Mouse (Mus musculus) spleen, adult 2 months (tissue): ENCODE data around the gene Dnajc17. TPM values are rescaled to one million over a fixed set of nuclear protein-coding genes. Genes with fewer than 3 reads are reported as not detected.

ENCODE experiments used
- DNase-seq, 2 experiments: peaks; one replicate each; pipeline versions ENCODE4 v3.0.0 to v3.0.0-alpha.2; 2012 to 2021; ENCODE audit warnings: low spot score in 2 of 2, low read depth in 1 of 2
- H3K27ac ChIP-seq: fragments of 200-500 bp; 2 replicates; pipeline ENCODE4 v1.5.1; 2012; ENCODE audit warnings: low read length, inconsistent platforms; ENCODE audit not compliant: insufficient read depth
- H3K27me3 ChIP-seq: fragments of 200-500 bp; 2 replicates; pipeline ENCODE4 v1.6.1; 2012; ENCODE audit warnings: mild to moderate bottlenecking, moderate library complexity, low read length, inconsistent platforms; ENCODE audit not compliant: control insufficient read depth, insufficient read depth
- H3K36me3 ChIP-seq: fragments of 200-500 bp; 2 replicates; pipeline ENCODE4 v1.6.1; 2012; ENCODE audit warnings: mild to moderate bottlenecking, low read length, inconsistent platforms; ENCODE audit not compliant: control insufficient read depth, insufficient read depth
- H3K4me1 ChIP-seq: fragments of 200-500 bp; 2 replicates; pipeline ENCODE4 v1.6.1; 2011; ENCODE audit warnings: inconsistent platforms; ENCODE audit not compliant: control insufficient read depth, insufficient read depth, insufficient read length
- H3K4me3 ChIP-seq: fragments of 200-500 bp; 2 replicates; pipeline ENCODE4 v1.5.1; 2011; ENCODE audit warnings: mild to moderate bottlenecking, inconsistent platforms; ENCODE audit not compliant: insufficient read depth, insufficient read length; ENCODE audit errors: extremely low read depth
- CTCF ChIP-seq: fragments of 200-500 bp; IDR thresholded peaks from 2 replicates; pipeline ENCODE4 v1.5.1; 2011; ENCODE audit warnings: mild to moderate bottlenecking, inconsistent platforms; ENCODE audit not compliant: insufficient read depth, insufficient read length, insufficient replicate concordance; ENCODE audit errors: extremely low read depth
- POLR2A ChIP-seq: fragments of 200-500 bp; IDR thresholded peaks from 2 replicates; pipeline ENCODE4 v1.6.1; 2011; ENCODE audit warnings: low read depth, low read length, inconsistent platforms
- WGBS: fragments of 180-500 bp; shearing (Covaris S2); methylation state at CpG from one replicate; pipeline ENCODE4 v1.1.7; 2018; 5-methylcytosine and 5-hydroxymethylcytosine counted together
- polyA plus RNA-seq: library from polyadenylated mRNA; depleted of rRNA; stranded (reverse); fragments of >200 nt; gene quantifications from 2 replicates; pipeline ENCODE4 v1.2.3, GENCODE M21; 2012

Dnajc17 gene
- polyA plus RNA-seq, 1 experiment, result 2.9 TPM

DNA sequence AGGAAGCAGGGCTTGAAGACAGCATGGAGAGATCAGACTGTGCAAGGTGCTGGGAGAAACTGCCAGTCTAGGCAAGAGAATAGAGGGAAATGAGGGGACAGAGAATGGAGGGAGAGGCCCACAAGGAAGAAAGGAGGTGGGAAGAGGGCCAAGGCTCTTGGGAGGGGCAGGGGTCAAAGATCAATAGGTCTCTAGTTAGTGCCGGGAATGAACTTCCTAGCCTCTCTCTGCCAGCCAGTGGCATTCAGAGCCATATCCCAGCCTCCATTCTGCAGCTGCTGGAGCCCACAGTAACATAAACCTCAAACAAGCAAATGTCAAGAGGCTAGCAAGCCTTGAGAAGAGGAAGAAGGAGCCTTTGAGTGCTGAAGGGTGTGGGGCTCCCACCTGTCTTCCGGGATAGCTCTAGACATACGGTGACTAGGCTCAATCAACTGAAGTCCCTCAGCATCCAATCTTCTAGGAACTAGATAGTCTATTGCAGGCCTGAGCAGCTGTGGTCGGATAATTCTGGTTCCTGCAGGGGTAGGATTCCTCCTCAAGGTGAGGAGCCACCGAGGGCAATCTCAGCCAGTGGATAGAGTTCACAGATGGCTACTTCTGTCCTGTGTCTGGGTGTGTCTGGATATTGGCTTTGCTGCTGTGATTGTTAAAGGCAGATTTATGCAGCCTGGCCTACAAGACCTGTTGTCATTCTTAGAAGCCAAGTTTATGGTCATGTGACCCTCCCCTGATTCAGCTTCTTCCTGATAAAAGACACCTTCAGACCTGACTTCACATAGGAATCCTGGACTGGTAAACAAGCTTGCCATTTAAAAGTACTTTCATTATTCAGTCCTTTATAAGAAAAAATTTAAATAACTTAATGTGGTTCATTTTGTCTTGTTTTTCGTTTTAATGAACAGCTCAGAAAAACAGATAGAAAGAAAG is 21.4 kb upstream of the Dnajc17 start, which contains the start of gene Ppp1r14d:
TSS of gene Ppp1r14d (minus strand) at position 132 of the 930 bp plus-strand sequence.
- no peak for DNase-seq
- Histone ChIP-seq H3K27ac (no peak within 1 kb of the TSS), H3K4me3 (no peak within 1 kb of the TSS), H3K4me1 (no peaks in the 10 kb centered on the region), H3K36me3 (no peaks in the 10 kb centered on the region), H3K27me3 (no peaks in the 10 kb centered on the region)
- 70% methylated on average over 6 of the region's 6 CpGs for WGBS
- TF ChIP-seq POLR2A (no peak), CTCF (no peak)

DNA sequence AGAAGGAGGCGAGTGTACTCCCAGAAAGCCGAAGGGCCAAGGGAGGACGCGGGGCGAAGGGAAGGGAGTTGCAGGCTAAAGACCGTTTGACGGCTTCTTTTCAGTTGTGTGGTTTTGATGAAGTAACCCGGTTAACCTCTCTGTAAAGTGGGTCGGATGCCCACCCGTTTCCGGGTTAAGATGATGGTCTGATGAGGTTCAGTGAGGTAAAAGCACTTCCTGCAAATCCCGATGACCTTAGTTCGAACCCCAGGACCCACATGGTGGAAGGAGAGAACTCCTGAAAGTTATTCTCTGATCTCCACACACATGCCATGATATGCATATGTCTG is 547 bp upstream of the Dnajc17 start:
- Histone ChIP-seq H3K36me3 (peaks cover 7% of the 10 kb centered on the region), H3K27me3 (no peaks in the 10 kb centered on the region), H3K4me3 (peak overlapping the region; percentile 89), H3K27ac (peak overlapping the region; percentile 34; the same call in 1 of the 2 replicates), H3K4me1 (peaks cover 5% of the 10 kb centered on the region; the same call in 1 of the 2 replicates)
- no peak for DNase-seq
- under 1% methylated on average over 13 of the region's 13 CpGs for WGBS
- TF ChIP-seq POLR2A (no peak), CTCF (no peak)

GRCm38 (mm10) chr2:119207961-119208343 is 643 bp downstream of the Dnajc17 start:
- H3K27me3 ChIP-seq, result no peaks in the 10 kb centered on the region
- no peak for DNase-seq
- WGBS, result 20% methylated on average over 6 of the region's 6 CpGs

DNA sequence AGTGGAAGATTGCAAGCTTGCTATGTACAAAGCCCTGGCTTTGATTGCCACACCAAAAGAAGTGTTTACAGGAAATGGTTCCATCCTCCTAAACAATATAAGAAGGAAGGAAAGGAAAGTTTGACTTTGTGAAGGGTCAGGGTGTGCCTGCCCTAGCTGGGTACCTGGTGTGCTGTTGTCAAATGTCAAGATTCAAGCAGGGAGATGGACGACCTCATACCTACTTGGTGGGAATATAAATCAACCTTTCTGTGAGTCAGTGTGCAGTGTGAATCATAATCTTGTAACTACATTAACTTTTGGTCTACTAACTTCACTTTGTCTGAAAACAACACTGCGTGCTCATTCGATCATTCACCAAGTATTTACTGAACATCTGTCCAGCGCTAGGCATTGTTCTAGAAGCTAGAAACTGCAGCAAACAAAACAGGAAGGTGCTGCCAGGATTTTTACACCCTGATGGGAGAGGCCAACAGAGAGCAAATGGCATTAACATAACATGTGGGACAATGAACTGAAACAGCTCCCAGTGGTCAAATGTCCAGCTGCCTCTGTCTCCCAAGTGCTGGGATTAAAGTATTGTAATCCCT is 4.6 kb downstream of the Dnajc17 start:
- WGBS, result 89% methylated on average over 4 of the region's 4 CpGs
- no peak overlapping the region for H3K4me3 ChIP-seq
- H3K27ac ChIP-seq, result no peak overlapping the region
- DNase-seq, result no peak
- 0 out of 2 replicates have a peak, but pooled peaks cover 3% of the 10 kb centered on the region for H3K4me1 ChIP-seq
- no peaks in the 10 kb centered on the region for H3K27me3 ChIP-seq
- TF ChIP-seq POLR2A, result no peak
- no peaks in the 10 kb centered on the region for H3K36me3 ChIP-seq

More at GRCm38 (mm10) chr2:119207961-119208343, 643 bp downstream of the Dnajc17 start:
- H3K36me3 ChIP-seq, result peaks cover 7% of the 10 kb centered on the region
- H3K27ac ChIP-seq, result peak overlapping the region; percentile 88
- TF ChIP-seq POLR2A (no peak), CTCF (no peak)
- H3K4me1 ChIP-seq, result peaks cover 5% of the 10 kb centered on the region; the same call in 1 of the 2 replicates
- H3K4me3 ChIP-seq, result peak overlapping the region; percentile 91

DNA sequence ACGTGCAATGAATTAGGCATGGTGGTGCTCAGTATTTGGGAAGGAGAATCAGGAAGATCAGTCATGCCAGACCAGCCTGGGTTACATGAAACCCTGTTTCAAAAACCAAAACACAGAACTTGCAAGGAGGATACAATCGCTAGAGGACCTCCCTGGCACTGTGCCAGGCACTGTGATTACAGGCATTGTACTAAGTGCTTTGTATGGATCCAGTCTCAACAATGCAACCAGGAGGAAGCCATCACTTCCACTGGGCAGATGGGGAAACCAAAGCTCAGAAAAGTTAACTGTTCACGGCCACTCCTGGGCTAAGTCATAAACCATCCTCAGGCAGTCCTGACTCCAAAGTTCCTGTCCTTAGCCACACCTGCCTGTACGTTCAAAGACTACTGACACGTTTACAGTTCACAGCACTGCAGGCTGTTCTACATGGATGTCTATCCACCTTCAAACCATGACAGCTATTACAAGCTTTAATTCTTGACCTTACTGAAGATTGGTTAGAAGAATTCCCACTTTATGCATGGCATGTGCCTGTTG is 5.6 kb downstream of the Dnajc17 start:
- Histone ChIP-seq H3K27ac (no peak overlapping the region), H3K4me1 (0 out of 2 replicates have a peak, but pooled peaks cover 2% of the 10 kb centered on the region), H3K27me3 (no peaks in the 10 kb centered on the region), H3K4me3 (no peak overlapping the region), H3K36me3 (no peaks in the 10 kb centered on the region)
- WGBS, result 78% methylated on average over 5 of the region's 5 CpGs
- DNase-seq, result no peak
- TF ChIP-seq POLR2A (no peak), CTCF (no peak)

DNA sequence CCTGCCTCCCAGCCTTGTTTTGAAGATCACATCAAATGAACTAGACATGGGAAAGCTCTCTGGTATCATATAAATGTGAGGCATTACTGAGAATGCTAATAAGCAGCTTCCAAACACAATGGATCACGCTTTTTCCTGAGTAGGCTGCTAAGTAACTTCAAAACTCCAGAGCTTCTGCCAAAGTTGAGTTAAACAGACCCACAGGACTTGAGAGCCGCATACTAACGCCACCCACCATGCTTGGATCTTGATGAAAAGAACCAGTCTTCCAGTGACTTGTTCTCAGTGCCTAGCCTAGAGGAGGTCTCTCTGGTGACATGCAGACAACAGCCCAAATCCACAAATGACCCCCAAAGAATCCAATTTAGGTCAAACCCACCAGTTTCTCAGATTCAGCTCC is 9.7 kb downstream of the Dnajc17 start:
- Histone ChIP-seq H3K27me3 (no peaks in the 10 kb centered on the region), H3K4me1 (no peaks in the 10 kb centered on the region), H3K27ac (no peak overlapping the region), H3K4me3 (no peak overlapping the region), H3K36me3 (no peaks in the 10 kb centered on the region)
- no peak for DNase-seq
- TF ChIP-seq CTCF (no peak), POLR2A (no peak)
- 87% methylated on average over 3 of the region's 3 CpGs for WGBS
